Mouse (Mus musculus): Measurements from ENCODE around the gene Psmb2. TPM values are rescaled to one million over a fixed set of nuclear protein-coding genes. Genes with fewer than 3 reads are reported as not detected.

Psmb2 gene
- total and polyA plus RNA-seq, 3 experiments, result 225 to 447 (median 395) TPM

GRCm38 (mm10) chr4:126647996-126648910 is 29.2 kb upstream of the Psmb2 start:
- Histone ChIP-seq H3K79me2 (replicated peaks; ENCODE audit: control insufficient read depth, extremely low read depth, insufficient read depth, poor library complexity, severe bottlenecking) (no peaks in the 10 kb centered on the region), H3K27me3 (replicated peaks) (peaks cover 4% of the 10 kb centered on the region), H3K4me2 (ENCODE audit: insufficient read depth, low read depth, poor library complexity, severe bottlenecking) (no peak overlapping the region), H3K4me1 (ENCODE audit: control insufficient read depth in 1 of 2, insufficient read depth in 2 of 2) (no peaks in the 10 kb centered on the region), H3K9ac (ENCODE audit: insufficient read depth, low read depth) (no peak overlapping the region), H3K4me3 (replicated peaks in 1 of 3; ENCODE audit: low read depth in 2 of 3, low read length in 2 of 3, poor library complexity in 1 of 3) (no peak overlapping the region), H3K27ac (ENCODE audit: insufficient read depth, low read depth) (no peak overlapping the region), H3K36me3 (replicated peaks in 1 of 2; ENCODE audit: control insufficient read depth in 1 of 2, insufficient read depth in 1 of 2, low read length in 1 of 2) (no peaks in the 10 kb centered on the region), H3K9me3 (replicated peaks; ENCODE audit: low read length) (no peaks in the 10 kb centered on the region)
- no peak for DNase-seq (ENCODE audit: extremely low read depth)
- TF ChIP-seq NRF1 (IDR thresholded peaks at IDR 0.05; ENCODE audit: low read depth, low read length) (no peak), JUND (conservative IDR thresholded peaks at IDR 0.05; ENCODE audit: low read depth, low read length) (no peak)
- dilution Hi-C loops (cut with MboI; ENCODE audit: extremely low pct_ligation_motif_present, extremely low pct_unique_long_range_greater_than_20kb, low sequenced_read_pairs), result no loop called here
- in situ Hi-C loops (cut with MboI; ENCODE audit: low pct_ligation_motif_present, low pct_unique_long_range_greater_than_20kb, low sequenced_read_pairs), result no loop called here

DNA sequence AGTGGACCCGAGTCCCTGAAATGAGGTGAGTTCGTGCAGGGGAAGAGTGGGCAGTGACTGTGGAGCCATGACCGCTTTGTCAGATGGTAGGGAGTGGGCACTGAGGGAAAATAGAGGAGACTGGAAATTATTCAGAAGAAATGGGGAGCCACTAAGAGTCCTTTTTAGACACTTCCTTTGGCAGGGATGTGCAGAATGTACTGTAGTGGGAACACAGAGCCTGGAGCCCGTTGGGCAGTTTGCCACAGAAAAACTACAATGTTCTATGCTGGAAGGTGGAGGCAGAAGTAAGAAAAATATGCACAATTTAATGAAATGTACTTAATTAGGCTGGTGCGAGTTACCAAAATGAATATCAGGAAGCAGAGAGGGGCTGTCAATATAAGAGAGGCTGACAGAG is 24.3 kb upstream of the Psmb2 start:
- no peak overlapping the region for H3K27ac ChIP-seq (ENCODE audit: insufficient read depth, low read depth)
- dilution Hi-C loops (cut with MboI; ENCODE audit: extremely low pct_ligation_motif_present, extremely low pct_unique_long_range_greater_than_20kb, low sequenced_read_pairs) (no loop called here), in situ Hi-C loops (cut with MboI; ENCODE audit: low pct_ligation_motif_present, low pct_unique_long_range_greater_than_20kb, low sequenced_read_pairs) (no loop called here)
- H3K4me2 ChIP-seq (ENCODE audit: insufficient read depth, low read depth, poor library complexity, severe bottlenecking), result no peak overlapping the region
- no peak overlapping the region for H3K9ac ChIP-seq (ENCODE audit: insufficient read depth, low read depth)
- H3K36me3 ChIP-seq (replicated peaks in 1 of 2; ENCODE audit: control insufficient read depth in 1 of 2, insufficient read depth in 1 of 2, low read length in 1 of 2), result no peaks in the 10 kb centered on the region
- H3K4me3 ChIP-seq (replicated peaks in 1 of 3; ENCODE audit: low read depth in 2 of 3, low read length in 2 of 3, poor library complexity in 1 of 3), result no peak overlapping the region
- H3K79me2 ChIP-seq (replicated peaks; ENCODE audit: control insufficient read depth, extremely low read depth, insufficient read depth, poor library complexity, severe bottlenecking), result no peaks in the 10 kb centered on the region
- TF ChIP-seq POLR2AphosphoS2 (IDR thresholded peaks at IDR 0.05; ENCODE audit: low read depth, low read length) (no peak), E2F4 (IDR thresholded peaks at IDR 0.05; ENCODE audit: insufficient replicate concordance, low read depth, low read length) (no peak), SMC3 (IDR thresholded peaks at IDR 0.05; ENCODE audit: low read depth, low read length) (no peak), UBTF (IDR thresholded peaks at IDR 0.05; ENCODE audit: low read depth, low read length) (no peak), USF1 (IDR thresholded peaks at IDR 0.05; ENCODE audit: low read depth, low read length) (no peak), SIN3A (IDR thresholded peaks at IDR 0.05; ENCODE audit: low read length) (no peak), RAD21 (IDR thresholded peaks at IDR 0.05; ENCODE audit: low read depth, low read length) (no peak), ZC3H11A (IDR thresholded peaks at IDR 0.05; ENCODE audit: low read depth, low read length) (no peak), USF2 (conservative IDR thresholded peaks at IDR 0.05; ENCODE audit: low read depth, low read length) (no peak), GABPA (IDR thresholded peaks at IDR 0.05; ENCODE audit: insufficient replicate concordance, low read depth, low read length) (no peak), IRF4 (IDR thresholded peaks at IDR 0.05; ENCODE audit: low read depth, low read length) (no peak), TBP (conservative IDR thresholded peaks at IDR 0.05; ENCODE audit: low read depth, low read length) (no peak)
- no peaks in the 10 kb centered on the region for H3K9me3 ChIP-seq (replicated peaks; ENCODE audit: low read length)
- peaks cover 2% of the 10 kb centered on the region for H3K27me3 ChIP-seq (replicated peaks)
- H3K4me1 ChIP-seq (ENCODE audit: control insufficient read depth in 1 of 2, insufficient read depth in 2 of 2), result no peaks in the 10 kb centered on the region
- no peak for DNase-seq (ENCODE audit: extremely low read depth)
